Mouse (Mus musculus): ENCODE data around the gene Olfr190. TPM values are rescaled to one million over a fixed set of nuclear protein-coding genes. Genes with fewer than 3 reads are reported as not detected.

Gene Olfr190
- polyA plus RNA-seq, 1 experiment from 2014 or later: not detected

- no peak for ATAC-seq (ENCODE audit: insufficient number of reproducible peaks, low FRiP score, low TSS enrichment, low read depth)
- Histone ChIP-seq H3K4me2 (no peak overlapping the region), H3K9ac (no peak overlapping the region), H3K27ac (no peak overlapping the region), H3K27me3 (no peaks in the 10 kb centered on the region), H3K4me3 (no peak overlapping the region), H3K9me3 (no peaks in the 10 kb centered on the region), H3K36me3 (no peaks in the 10 kb centered on the region), H3K4me1 (no peaks in the 10 kb centered on the region)
- 84% methylated on average over 3 of the region's 3 CpGs for WGBS
Measured at GRCm38 (mm10) chr16:59045835-59046234, 32.0 kb downstream of the Olfr190 start.

DNA sequence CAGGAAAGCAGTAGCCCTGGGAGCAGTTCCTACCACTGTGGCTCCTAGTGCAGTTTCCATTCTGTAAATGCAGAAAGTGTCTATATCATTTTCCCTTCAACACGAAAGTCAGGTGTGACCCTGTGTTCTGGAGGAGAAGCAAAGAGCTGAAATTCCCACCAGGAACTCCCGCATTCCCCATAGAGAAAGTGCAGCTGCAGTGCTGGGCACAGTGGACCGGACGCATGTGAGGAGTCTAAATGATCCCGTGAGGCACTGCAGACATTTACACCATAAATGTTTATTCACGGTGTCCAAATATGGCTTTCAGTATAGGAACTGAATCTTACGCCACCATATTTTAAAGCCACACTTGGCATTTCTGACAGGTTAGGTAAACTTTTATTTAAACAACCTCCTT lies 38.1 kb downstream of the Olfr190 start, which contains the start of gene Olfr187:
Gene Olfr187, minus strand, starts transcription at position 58 of the 400 bp plus-strand sequence.
- no peak within 1 kb of the TSS for H3K27ac ChIP-seq
- WGBS: 72% methylated on average over 7 of the region's 7 CpGs
- no peaks in the 10 kb centered on the region for H3K9me3 ChIP-seq
- H3K4me2 ChIP-seq: no peak within 1 kb of the TSS
- H3K9ac ChIP-seq: no peak within 1 kb of the TSS
- H3K36me3 ChIP-seq: no peaks in the 10 kb centered on the region
- no peak within 1 kb of the TSS for H3K4me3 ChIP-seq
- H3K4me1 ChIP-seq: no peaks in the 10 kb centered on the region
- no peak for ATAC-seq (ENCODE audit: insufficient number of reproducible peaks, low FRiP score, low TSS enrichment, low read depth)
- H3K27me3 ChIP-seq: no peaks in the 10 kb centered on the region

DNA sequence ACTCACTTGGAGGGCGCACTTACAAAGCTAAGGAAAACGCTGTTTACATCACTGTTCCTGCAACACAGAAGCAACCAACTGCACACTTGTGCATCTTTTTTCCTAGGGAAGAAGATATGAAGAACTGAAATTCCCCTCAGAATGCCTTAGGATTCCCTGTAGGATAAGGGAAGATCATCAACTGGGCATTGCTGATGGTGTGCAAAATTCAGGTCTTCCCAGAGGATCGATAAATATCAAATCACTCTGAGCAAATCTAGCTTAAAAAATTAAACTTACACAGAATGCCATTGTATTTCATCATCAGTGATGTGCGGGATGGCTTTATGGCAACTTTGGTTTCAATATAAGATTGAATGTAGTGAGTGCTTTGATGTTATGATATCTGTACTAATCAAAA lies 47.6 kb downstream of the Olfr190 start, which contains the start of gene Olfr186:
Gene Olfr186, minus strand, starts transcription at position 101 of the 400 bp plus-strand sequence.
- Histone ChIP-seq H3K27ac (no peak within 1 kb of the TSS), H3K36me3 (no peaks in the 10 kb centered on the region), H3K27me3 (no peaks in the 10 kb centered on the region), H3K4me3 (no peak within 1 kb of the TSS), H3K9ac (no peak within 1 kb of the TSS), H3K4me1 (no peaks in the 10 kb centered on the region), H3K4me2 (no peak within 1 kb of the TSS), H3K9me3 (no peaks in the 10 kb centered on the region)
- no peak for ATAC-seq (ENCODE audit: insufficient number of reproducible peaks, low FRiP score, low TSS enrichment, low read depth)
- WGBS: 90% methylated on average over 4 of the region's 4 CpGs

Other genes starting within 250 kb of the Olfr190 start
- gene Olfr177, start 203.2 kb downstream of the Olfr190 start, polyA plus RNA-seq (2015; fragmentation: Nextera tagmentation; extraction: Ambion mirVana): not detected in 2 replicates
- gene Olfr178, start 185.9 kb downstream of the Olfr190 start, polyA plus RNA-seq (2015; fragmentation: Nextera tagmentation; extraction: Ambion mirVana): not detected in 2 replicates
- gene Olfr181, start 149.2 kb downstream of the Olfr190 start, polyA plus RNA-seq (2015; fragmentation: Nextera tagmentation; extraction: Ambion mirVana): not detected in 2 replicates
- gene Olfr180, start 148.6 kb downstream of the Olfr190 start, polyA plus RNA-seq (2015; fragmentation: Nextera tagmentation; extraction: Ambion mirVana): not detected in 2 replicates
- not detected in 2 replicates for gene Olfr183, start 82.6 kb downstream of the Olfr190 start, polyA plus RNA-seq (2015; fragmentation: Nextera tagmentation; extraction: Ambion mirVana)
- not detected in 2 replicates for gene Olfr186, start 47.7 kb downstream of the Olfr190 start, polyA plus RNA-seq (2015; fragmentation: Nextera tagmentation; extraction: Ambion mirVana)
- gene Olfr187, start 38.2 kb downstream of the Olfr190 start, polyA plus RNA-seq (2015; fragmentation: Nextera tagmentation; extraction: Ambion mirVana): not detected in 2 replicates
- not detected in 2 replicates for gene Olfr191, start 11.8 kb upstream of the Olfr190 start, polyA plus RNA-seq (2015; fragmentation: Nextera tagmentation; extraction: Ambion mirVana)
- not detected in 2 replicates for gene Olfr193, start 33.9 kb upstream of the Olfr190 start, polyA plus RNA-seq (2015; fragmentation: Nextera tagmentation; extraction: Ambion mirVana)
- gene Olfr194, start 43.1 kb upstream of the Olfr190 start, polyA plus RNA-seq (2015; fragmentation: Nextera tagmentation; extraction: Ambion mirVana): not detected in 2 replicates
- not detected in 2 replicates for gene Olfr195, start 69.0 kb upstream of the Olfr190 start, polyA plus RNA-seq (2015; fragmentation: Nextera tagmentation; extraction: Ambion mirVana)
- gene Olfr196, start 92.4 kb upstream of the Olfr190 start, polyA plus RNA-seq (2015; fragmentation: Nextera tagmentation; extraction: Ambion mirVana): not detected in 2 replicates
- gene Olfr198, start 125.5 kb upstream of the Olfr190 start, polyA plus RNA-seq (2015; fragmentation: Nextera tagmentation; extraction: Ambion mirVana): not detected in 2 replicates
- not detected in 2 replicates for gene Olfr199, start 141.8 kb upstream of the Olfr190 start, polyA plus RNA-seq (2015; fragmentation: Nextera tagmentation; extraction: Ambion mirVana)
- gene Olfr201, start 194.6 kb upstream of the Olfr190 start, polyA plus RNA-seq (2015; fragmentation: Nextera tagmentation; extraction: Ambion mirVana): not detected in 2 replicates
- not detected in 2 replicates for gene Olfr202, start 208.8 kb upstream of the Olfr190 start, polyA plus RNA-seq (2015; fragmentation: Nextera tagmentation; extraction: Ambion mirVana)
- gene Olfr203, start 220.9 kb upstream of the Olfr190 start, polyA plus RNA-seq (2015; fragmentation: Nextera tagmentation; extraction: Ambion mirVana): not detected in 2 replicates
- not detected in 2 replicates for gene Olfr204, start 240.2 kb upstream of the Olfr190 start, polyA plus RNA-seq (2015; fragmentation: Nextera tagmentation; extraction: Ambion mirVana)